Mouse (Mus musculus): ENCODE data around the gene Polr3h.

DNA sequence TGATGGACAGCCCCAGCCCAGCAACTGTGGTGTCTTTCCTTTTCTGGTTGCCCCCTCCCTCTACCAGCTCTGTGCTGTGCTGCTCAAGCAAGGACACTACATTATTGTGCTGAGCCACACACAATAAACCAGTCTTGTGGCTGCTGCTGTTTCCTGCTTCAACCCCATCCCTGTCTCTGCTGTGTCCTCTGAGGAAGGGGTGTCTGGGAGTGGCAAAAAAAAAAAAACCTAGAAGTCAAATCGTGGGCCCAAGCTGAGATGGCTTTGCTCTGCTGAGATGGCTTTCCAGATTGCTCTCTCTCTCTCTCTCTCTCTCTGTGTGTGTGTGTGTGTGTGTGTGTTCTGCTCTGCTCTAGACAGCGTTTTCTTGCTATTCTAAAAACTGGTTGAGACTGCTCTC, 42.4 kb upstream of the Polr3h start:
- TF ChIP-seq CTCF (IDR thresholded peaks at IDR 0.05; ENCODE audit: extremely low read depth, insufficient read depth, insufficient read length, insufficient replicate concordance) (no peak), POLR2A (IDR thresholded peaks at IDR 0.05; ENCODE audit: low read depth, low read length) (no peak)

Measured in spleen, adult 2 months (tissue).